Mouse (Mus musculus) forebrain, embryonic 16.5 days (tissue): ENCODE measurements around the gene Abca4. TPM values are rescaled to one million over a fixed set of nuclear protein-coding genes. Genes with fewer than 3 reads are reported as not detected.
"Not testable (repeated sequence)": the region's sequence is repeated elsewhere in the genome, so short reads cannot be mapped to it uniquely, and the experiment has no call there.

Experiments
- ATAC-seq: fragments of 200-750 bp; cut with Nextera tagmentation; 2 replicates; pipeline ENCODE4 v1.8.0; 2017; ENCODE audit warnings: mild to moderate bottlenecking, moderate library complexity
- H3K27ac ChIP-seq: fragments of 300-500 bp; sonication (generic); 2 replicates; pipeline ENCODE4 v1.5.1; 2014; ENCODE audit warnings: low read length, control low read depth
- H3K27me3 ChIP-seq: fragments of 300-500 bp; sonication (generic); replicated peaks from 2 replicates; pipeline ENCODE4 v1.6.1; 2014; ENCODE audit warnings: low read length; ENCODE audit not compliant: control insufficient read depth, insufficient read depth
- H3K36me3 ChIP-seq: fragments of 300-500 bp; sonication (generic); 2 replicates; pipeline ENCODE4 v1.6.1; 2014; ENCODE audit not compliant: control insufficient read depth, insufficient read depth
- H3K4me1 ChIP-seq: fragments of 300-500 bp; sonication (generic); replicated peaks from 2 replicates; pipeline ENCODE4 v1.6.1; 2014; ENCODE audit warnings: low read length; ENCODE audit not compliant: control insufficient read depth, insufficient read depth
- H3K4me2 ChIP-seq: fragments of 300-500 bp; sonication (generic); 2 replicates; pipeline ENCODE4 v1.6.1; 2014; ENCODE audit warnings: mild to moderate bottlenecking, low read length, control low read depth
- H3K4me3 ChIP-seq: fragments of 300-500 bp; sonication (generic); replicated peaks from 2 replicates; pipeline ENCODE4 v1.5.1; 2014; ENCODE audit warnings: mild to moderate bottlenecking, low read length, control low read depth
- H3K9ac ChIP-seq: fragments of 300-500 bp; sonication (generic); replicated peaks from 2 replicates; pipeline ENCODE4 v1.6.1; 2014; ENCODE audit warnings: low read depth, low read length, control low read depth
- H3K9me3 ChIP-seq: fragments of 300-500 bp; sonication (generic); 2 replicates; pipeline ENCODE4 v1.6.1; 2016; ENCODE audit warnings: low read length; ENCODE audit not compliant: control insufficient read depth
- WGBS: fragments of 180-500 bp; shearing (Covaris S2); extraction: QIAGEN DNeasy Blood & Tissue Kit; methylation state at CpG from one replicate; pipeline ENCODE4 v1.1.7; 2014; 5-methylcytosine and 5-hydroxymethylcytosine counted together
- polyA plus RNA-seq: library from polyadenylated mRNA; unstranded; fragments of >200 nt; fragmentation: Nextera tagmentation; extraction: Ambion mirVana; gene quantifications from 2 replicates; pipeline ENCODE4 v1.2.1, GENCODE M21; 2015

Gene Abca4
- polyA plus RNA-seq, 1 experiment from 2014 or later = 0.70 TPM

- Histone ChIP-seq H3K4me1 (peaks cover under 1% of the 10 kb centered on the region; the same call in 1 of the 2 replicates), H3K27me3 (no peaks in the 10 kb centered on the region), H3K27ac (no peak overlapping the region), H3K9ac (no peak overlapping the region), H3K4me2 (no peak overlapping the region), H3K36me3 (no peaks in the 10 kb centered on the region), H3K9me3 (no peaks in the 10 kb centered on the region), H3K4me3 (no peak overlapping the region)
- no peak for ATAC-seq
- WGBS = 62% methylated on average over 11 of the region's 11 CpGs
Observed at GRCm38 (mm10) chr3:122072646-122073571, 28.7 kb downstream of the Abca4 start.

GRCm38 (mm10) chr3:122073595-122073994 lies 29.4 kb downstream of the Abca4 start:
- Histone ChIP-seq H3K4me3 (no peak overlapping the region), H3K27me3 (no peaks in the 10 kb centered on the region), H3K9ac (no peak overlapping the region), H3K36me3 (no peaks in the 10 kb centered on the region), H3K27ac (no peak overlapping the region), H3K4me1 (peaks cover 5% of the 10 kb centered on the region; the same call in 1 of the 2 replicates), H3K9me3 (no peaks in the 10 kb centered on the region), H3K4me2 (no peak overlapping the region)
- ATAC-seq = no peak
- WGBS = 63% methylated on average over 5 of the region's 5 CpGs

- 34% methylated on average over 10 of the region's 10 CpGs for WGBS
- Histone ChIP-seq H3K9me3 (no peaks in the 10 kb centered on the region), H3K4me3 (no peak overlapping the region), H3K4me2 (no peak overlapping the region), H3K27me3 (no peaks in the 10 kb centered on the region), H3K9ac (no peak overlapping the region), H3K4me1 (peaks cover 5% of the 10 kb centered on the region; the same call in 1 of the 2 replicates), H3K27ac (no peak overlapping the region), H3K36me3 (no peaks in the 10 kb centered on the region)
- no peak; the same call in 1 of the 2 replicates for ATAC-seq
Observed at GRCm38 (mm10) chr3:122074334-122074733, 30.1 kb downstream of the Abca4 start.

GRCm38 (mm10) chr3:122078141-122078540 lies 33.9 kb downstream of the Abca4 start:
- no peak overlapping the region for H3K4me3 ChIP-seq
- no peaks in the 10 kb centered on the region for H3K9me3 ChIP-seq
- WGBS = 16% methylated on average over 6 of the region's 6 CpGs
- H3K9ac ChIP-seq = no peak overlapping the region
- peaks cover 5% of the 10 kb centered on the region; the same call in 1 of the 2 replicates for H3K4me1 ChIP-seq
- H3K36me3 ChIP-seq = no peaks in the 10 kb centered on the region
- ATAC-seq = peak; percentile 52; the same call in 1 of the 2 replicates
- no peak overlapping the region for H3K4me2 ChIP-seq
- no peaks in the 10 kb centered on the region for H3K27me3 ChIP-seq
- no peak overlapping the region for H3K27ac ChIP-seq

DNA sequence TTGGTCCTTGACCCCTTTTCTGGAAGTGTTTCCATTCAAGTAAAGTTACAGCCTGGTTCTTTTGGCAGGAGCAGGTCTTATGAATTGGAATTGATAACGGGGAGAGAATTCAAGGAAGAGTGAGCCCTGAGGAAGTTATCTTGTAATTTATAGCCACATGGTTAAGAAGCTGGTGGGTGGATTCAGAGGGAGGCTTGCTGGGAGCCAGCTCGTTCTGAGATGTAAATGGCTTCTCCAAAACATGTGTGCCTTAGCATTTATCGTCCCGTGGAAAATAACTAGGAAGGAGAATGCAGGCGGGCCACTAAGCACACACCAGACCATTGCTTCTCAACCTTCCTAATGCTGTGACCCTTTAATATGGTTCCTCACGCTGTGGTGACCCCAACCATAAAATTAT lies 34.9 kb downstream of the Abca4 start:
- no peak overlapping the region for H3K4me2 ChIP-seq
- 86% methylated on average over 6 of the region's 6 CpGs for WGBS
- H3K27me3 ChIP-seq = no peaks in the 10 kb centered on the region
- H3K27ac ChIP-seq = no peak overlapping the region
- no peak for ATAC-seq
- no peaks in the 10 kb centered on the region for H3K36me3 ChIP-seq
- no peaks in the 10 kb centered on the region for H3K9me3 ChIP-seq
- H3K4me1 ChIP-seq = peaks cover 5% of the 10 kb centered on the region; the same call in 1 of the 2 replicates
- no peak overlapping the region for H3K9ac ChIP-seq
- no peak overlapping the region for H3K4me3 ChIP-seq

DNA sequence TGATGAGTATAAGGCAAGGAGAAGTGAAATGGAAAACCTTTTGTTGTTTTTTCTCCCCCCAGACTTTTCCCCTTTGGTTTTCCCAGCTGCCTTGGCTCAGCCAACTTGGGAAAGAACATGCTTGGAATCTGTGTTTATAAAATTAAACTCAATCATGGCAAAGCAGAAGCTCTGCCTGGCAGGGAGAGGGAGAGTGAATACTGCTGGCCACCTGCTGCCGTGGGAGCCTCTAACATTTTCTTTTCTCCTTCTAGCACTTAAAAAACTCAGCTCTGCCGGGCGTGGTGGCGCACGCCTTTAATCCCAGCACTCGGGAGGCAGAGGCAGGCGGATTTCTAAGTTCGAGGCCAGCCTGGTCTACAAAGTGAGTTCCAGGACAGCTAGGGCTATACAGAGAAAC lies 37.4 kb downstream of the Abca4 start:
- H3K36me3 ChIP-seq, H3K4me1 ChIP-seq, H3K27me3 ChIP-seq, H3K4me2 ChIP-seq, H3K9ac ChIP-seq, H3K4me3 ChIP-seq, H3K9me3 ChIP-seq, H3K27ac ChIP-seq, ATAC-seq: not testable (repeated sequence)
- 77% methylated on average over 8 of the region's 8 CpGs for WGBS

DNA sequence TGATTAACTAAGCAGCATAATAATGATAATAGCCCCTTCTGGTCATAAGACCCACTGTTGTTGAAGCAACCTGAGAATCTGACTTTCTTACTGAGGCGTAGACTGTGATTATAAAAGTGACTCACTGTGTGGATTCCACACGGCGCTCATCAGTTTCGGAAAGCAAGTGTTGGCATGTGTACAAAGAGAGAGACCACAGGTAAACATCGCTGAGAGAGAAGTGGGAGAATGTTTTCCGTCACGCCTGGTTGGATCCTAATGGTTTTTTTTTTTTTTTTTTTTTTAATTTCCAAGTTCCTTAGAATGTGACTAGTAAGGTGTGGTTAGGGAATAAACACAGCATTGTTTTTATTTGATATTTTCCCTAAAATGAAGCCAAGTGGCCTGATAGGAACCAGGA lies 38.1 kb downstream of the Abca4 start:
- ATAC-seq = no peak
- H3K27ac ChIP-seq = no peak overlapping the region
- H3K9me3 ChIP-seq = no peaks in the 10 kb centered on the region
- H3K4me3 ChIP-seq = no peak overlapping the region
- WGBS = 77% methylated on average over 7 of the region's 7 CpGs
- no peaks in the 10 kb centered on the region for H3K27me3 ChIP-seq
- no peak overlapping the region for H3K9ac ChIP-seq
- peaks cover 7% of the 10 kb centered on the region for H3K4me1 ChIP-seq
- no peak overlapping the region for H3K4me2 ChIP-seq
- no peaks in the 10 kb centered on the region for H3K36me3 ChIP-seq

DNA sequence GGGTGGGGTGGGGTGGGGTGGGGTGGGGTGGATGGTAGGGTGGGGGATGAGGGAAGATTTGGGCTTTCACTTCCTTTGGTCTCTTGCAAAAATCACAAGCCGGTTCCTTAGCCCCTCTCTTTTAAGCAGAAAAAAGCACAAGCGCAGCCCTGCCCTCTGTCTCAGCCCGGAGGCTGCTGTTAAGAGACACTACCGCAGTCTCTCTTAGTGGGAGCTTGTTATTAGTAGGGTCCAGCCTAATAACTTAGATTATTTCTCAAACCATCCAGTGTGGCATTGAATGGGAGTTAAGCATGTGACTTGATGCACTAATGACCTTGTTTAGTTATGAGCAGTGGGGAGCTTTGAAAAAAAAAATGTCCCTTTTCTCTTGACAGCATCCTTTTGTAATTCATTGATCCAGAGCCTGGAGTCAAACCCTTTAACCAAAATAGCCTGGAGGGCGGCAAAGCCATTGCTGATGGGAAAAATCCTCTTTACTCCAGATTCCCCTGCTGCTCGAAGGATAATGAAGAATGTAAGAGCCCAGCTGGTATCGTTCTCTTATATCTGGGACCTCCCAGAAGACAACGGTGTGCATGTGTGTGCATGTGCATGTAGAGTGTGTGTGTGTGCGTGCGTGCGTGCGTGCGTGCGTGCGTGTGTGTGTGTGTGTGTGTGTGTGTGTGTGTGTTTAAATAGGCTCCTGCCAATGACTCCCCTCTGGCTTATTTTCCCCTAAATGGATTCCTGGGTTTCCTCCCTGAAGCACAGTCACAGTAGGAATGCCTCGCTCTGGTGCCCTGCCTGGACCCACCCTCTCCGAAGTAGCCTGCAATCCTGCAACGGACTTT lies 41.1 kb downstream of the Abca4 start:
- no peaks in the 10 kb centered on the region for H3K27me3 ChIP-seq
- H3K9ac ChIP-seq = no peak overlapping the region
- WGBS = 19% methylated on average over 18 of the region's 18 CpGs
- no peaks in the 10 kb centered on the region for H3K9me3 ChIP-seq
- H3K27ac ChIP-seq = no peak overlapping the region
- H3K4me3 ChIP-seq = no peak overlapping the region
- H3K4me1 ChIP-seq = peaks cover 2% of the 10 kb centered on the region; the same call in 1 of the 2 replicates
- peak overlapping the region; percentile 7; the same call in 1 of the 2 replicates for H3K4me2 ChIP-seq
- ATAC-seq = peak; percentile 39; the same call in 1 of the 2 replicates
- H3K36me3 ChIP-seq = no peaks in the 10 kb centered on the region

DNA sequence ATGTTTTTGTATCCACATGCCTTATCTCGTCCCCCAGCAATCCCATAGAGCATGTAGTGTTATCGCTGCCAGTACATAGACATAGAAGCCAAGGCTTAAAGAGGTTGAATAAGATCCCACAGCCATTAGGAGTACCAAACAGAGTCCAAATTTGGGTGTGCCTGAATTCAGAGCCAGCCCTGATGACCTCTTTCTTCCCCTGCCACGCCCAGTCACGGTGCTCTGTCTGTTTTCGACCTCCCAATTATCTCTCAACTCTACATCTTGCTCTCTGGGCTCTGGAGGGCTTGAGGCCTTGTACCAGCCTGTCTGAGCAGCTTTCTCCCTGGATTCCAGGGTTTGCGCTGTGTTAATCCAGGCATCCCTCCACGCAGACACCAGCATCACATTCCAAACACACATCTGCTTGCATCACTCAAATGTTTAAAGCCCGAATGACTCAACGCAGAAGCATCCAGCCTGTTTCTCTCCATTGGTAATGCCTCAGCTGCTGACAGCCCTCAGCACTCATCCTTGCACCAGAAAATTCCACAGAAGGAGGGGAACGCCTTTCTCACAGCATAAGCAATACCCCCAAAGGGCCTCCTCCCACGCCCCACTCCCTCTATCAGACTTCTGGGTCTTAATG lies 43.9 kb downstream of the Abca4 start:
- peaks cover 2% of the 10 kb centered on the region; the same call in 1 of the 2 replicates for H3K4me1 ChIP-seq
- H3K9ac ChIP-seq = no peak overlapping the region
- ATAC-seq = no peak
- H3K36me3 ChIP-seq = no peaks in the 10 kb centered on the region
- 84% methylated on average over 11 of the region's 11 CpGs for WGBS
- no peak overlapping the region for H3K4me3 ChIP-seq
- H3K27ac ChIP-seq = no peak overlapping the region
- H3K9me3 ChIP-seq = no peaks in the 10 kb centered on the region
- H3K4me2 ChIP-seq = no peak overlapping the region
- H3K27me3 ChIP-seq = no peaks in the 10 kb centered on the region
